Mouse (Mus musculus) lung, adult 2 months (tissue): ENCODE data around the gene Tmem208.

Experiments
- CTCF ChIP-seq: fragments of 200-500 bp; IDR thresholded peaks from 2 replicates; pipeline ENCODE4 v1.5.1; 2011; ENCODE audit warnings: mild to moderate bottlenecking, low read length, control low read depth; ENCODE audit not compliant: insufficient read depth
- POLR2A ChIP-seq: fragments of 200-500 bp; IDR thresholded peaks from 2 replicates; pipeline ENCODE4 v1.6.1; 2011; ENCODE audit warnings: low read depth, mild to moderate bottlenecking, control low read depth, low read length, borderline replicate concordance; ENCODE audit errors: extremely low read depth

DNA sequence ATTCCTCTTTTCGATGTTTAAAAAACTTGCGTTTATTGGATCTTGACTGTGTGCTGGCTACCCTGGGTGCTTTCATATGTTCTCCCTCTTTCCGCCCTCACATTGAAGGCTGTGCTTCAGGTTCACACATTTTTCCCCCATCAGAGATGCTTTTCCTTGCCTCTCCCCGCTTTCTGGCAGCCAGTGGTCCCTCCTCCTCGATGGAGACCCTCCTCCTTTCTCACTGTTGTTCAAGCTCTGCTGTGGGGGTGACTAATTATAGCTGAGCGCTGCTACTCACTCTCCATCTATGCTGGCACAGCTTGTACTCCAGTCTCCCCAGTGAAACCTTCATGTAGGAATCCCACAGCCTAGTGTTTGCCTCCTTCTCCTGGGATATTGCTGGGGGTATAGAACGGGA, 24.0 kb downstream of the Tmem208 start:
- no peak for TF ChIP-seq POLR2A
- TF ChIP-seq CTCF, result no peak
